16 mouse cellular contexts compared by ENCODE assay signal in the genomic region with DNA sequence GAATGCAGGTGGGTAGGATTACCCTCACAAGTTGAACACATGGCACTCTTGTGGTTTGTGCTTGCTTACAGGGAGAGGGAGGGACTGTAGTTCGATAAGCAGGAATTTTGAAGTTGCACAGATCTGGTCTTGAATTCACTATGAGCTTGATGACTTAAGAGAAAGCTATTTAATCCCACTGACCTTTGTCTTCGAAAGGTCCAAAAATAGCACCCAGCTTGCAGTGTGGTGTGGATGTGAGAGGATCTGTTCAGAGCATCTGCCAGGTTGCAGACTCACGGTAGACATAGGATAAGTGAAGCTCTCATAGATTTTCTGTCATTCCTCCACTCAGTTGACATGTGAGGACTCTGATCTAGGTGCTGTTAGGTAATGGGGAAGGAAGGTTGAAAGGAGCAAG.
"Had no signal": no experiment of that assay in that cellular context is flagged by ENCODE, and none has a peak within 500 bp of the region (broad histone marks: within the 10 kb centered on the region; RNA-seq: fewer than 3 reads in every experiment).

No protein-coding gene starts in this region.

- H3K9ac ChIP-seq: limb, embryonic 13.5 days; lung, embryonic 14.5 days; midbrain, embryonic 15.5 days; neural tube, embryonic 12.5 days had no signal

- H3K4me2 ChIP-seq: limb, embryonic 13.5 days; liver, embryonic 11.5 days; lung, embryonic 14.5 days; midbrain, embryonic 11.5 days; midbrain, embryonic 15.5 days; neural tube, embryonic 12.5 days had no signal

- H3K27me3 ChIP-seq: limb, embryonic 13.5 days; megakaryocyte, embryonic 14.5 days; midbrain, embryonic 15.5 days; neural tube, embryonic 12.5 days had no signal

- H3K9me3 ChIP-seq: limb, embryonic 13.5 days; midbrain, embryonic 15.5 days; neural tube, embryonic 12.5 days had no signal

- ATAC-seq: midbrain, embryonic 15.5 days had no signal

- DNase-seq: kidney, adult 9 months; kidney, postnatal 36 days; layer of hippocampus, adult 9-11 months; lung, embryonic 14.5 days; lung, postnatal 10 days; spleen, adult 18-20 months; thymus, adult 18-20 months; thymus, postnatal 25 days had no signal

- H3K27ac ChIP-seq: kidney, postnatal 0 days; limb, embryonic 13.5 days; macrophage; midbrain, embryonic 15.5 days; neural tube, embryonic 12.5 days had no signal

- H3K4me1 ChIP-seq: limb, embryonic 13.5 days; megakaryocyte, embryonic 14.5 days; midbrain, embryonic 15.5 days; neural tube, embryonic 12.5 days had no signal

- H3K36me3 ChIP-seq: limb, embryonic 13.5 days; midbrain, embryonic 15.5 days; neural tube, embryonic 12.5 days had no signal

- H3K4me3 ChIP-seq: limb, embryonic 13.5 days; megakaryocyte, embryonic 14.5 days; midbrain, embryonic 15.5 days; neural tube, embryonic 12.5 days had no signal
